8 mouse cellular contexts compared by ENCODE assay signal in genomic region chr11:85833761-85834385, GRCm38 (mm10). TPM values are rescaled to one million over a fixed set of nuclear protein-coding genes. Genes with fewer than 3 reads are reported as not detected.
DNase-seq lines count a peak whose midpoint lies in the region; ATAC-seq and TF ChIP-seq lines count a peak whose summit lies in the region.

No protein-coding gene starts in this region.

- no peak overlapping the region for H3K9ac ChIP-seq in forebrain, embryonic 11.5 days (ENCODE audit: low read length)
- H3K9ac ChIP-seq in forebrain, embryonic 13.5 days: no peak overlapping the region
- H3K9ac ChIP-seq in hindbrain, postnatal 0 days (replicated peaks; ENCODE audit: low read length): no peak overlapping the region
- H3K9ac ChIP-seq in lung, postnatal 0 days (replicated peaks; ENCODE audit: low read depth): peak overlapping the region; percentile 84

- no peak overlapping the region for H3K4me2 ChIP-seq in forebrain, embryonic 11.5 days (ENCODE audit: low read depth, low read length, severe bottlenecking)
- no peak overlapping the region for H3K4me2 ChIP-seq in forebrain, embryonic 13.5 days
- no peak overlapping the region; the same call in 1 of the 2 replicates for H3K4me2 ChIP-seq in hindbrain, postnatal 0 days (ENCODE audit: low read depth, low read length)
- peak overlapping the region; percentile 80 for H3K4me2 ChIP-seq in lung, postnatal 0 days (replicated peaks; ENCODE audit: low read depth, low read length)

- no peak for TF ChIP-seq EP300 in lung, postnatal 0 days (IDR thresholded peaks at IDR 0.05)

- H3K9me3 ChIP-seq in forebrain, embryonic 11.5 days (ENCODE audit: control insufficient read depth, low read length): no peaks in the 10 kb centered on the region
- no peaks in the 10 kb centered on the region for H3K9me3 ChIP-seq in forebrain, embryonic 13.5 days (replicated peaks)
- H3K9me3 ChIP-seq in hindbrain, postnatal 0 days (ENCODE audit: low read length): no peaks in the 10 kb centered on the region
- H3K9me3 ChIP-seq in lung, postnatal 0 days (ENCODE audit: low read length): no peaks in the 10 kb centered on the region

- WGBS in forebrain, embryonic 11.5 days: 2% methylated on average over 11 of the region's 11 CpGs
- 2% methylated on average over 11 of the region's 11 CpGs for WGBS in forebrain, embryonic 13.5 days
- 5% methylated on average over 11 of the region's 11 CpGs for whole genome bisulfite sequencing in hindbrain, postnatal 0 days
- 21% methylated on average over 11 of the region's 11 CpGs for WGBS in lung, postnatal 0 days

- no peak for ATAC-seq in forebrain, embryonic 11.5 days (replicated peaks; ENCODE audit: low FRiP score)
- no peak for ATAC-seq in forebrain, embryonic 13.5 days
- ATAC-seq in hindbrain, postnatal 0 days: no peak
- no peak for ATAC-seq in lung, postnatal 0 days

- no peak overlapping the region for H3K27ac ChIP-seq in forebrain, embryonic 11.5 days (ENCODE audit: low read depth, low read length)
- H3K27ac ChIP-seq in forebrain, embryonic 13.5 days: no peak overlapping the region
- H3K27ac ChIP-seq in brown adipose tissue, adult 24 weeks (replicated peaks; ENCODE audit: low read depth, low read length): peak overlapping the region; percentile 10; the same call in 1 of the 2 replicates
- H3K27ac ChIP-seq in hindbrain, postnatal 0 days: no peak overlapping the region
- peak overlapping the region; percentile 97 for H3K27ac ChIP-seq in lung, postnatal 0 days (ENCODE audit: low read length)

- peak; percentile 60 for DNase-seq in forebrain, embryonic 11.5 days (ENCODE audit: low spot score)
- DNase-seq in hindbrain, postnatal 0 days (ENCODE audit: low spot score): no peak
- DNase-seq in lung, postnatal 0 days (ENCODE audit: low spot score): no peak
- DNase-seq in layer of hippocampus, postnatal 10 days (ENCODE audit: low spot score in 2 of 2): no peak
- DNase-seq in c-Kit-positive CD71-positive TER-119-positive erythroid progenitor cells, embryonic 14.5 days (ENCODE audit: low spot score): no peak
- no peak for DNase-seq in cerebellum, adult 9-11 months

- H3K36me3 ChIP-seq in forebrain, embryonic 11.5 days (ENCODE audit: control insufficient read depth, insufficient read depth, low read length): no peaks in the 10 kb centered on the region
- H3K36me3 ChIP-seq in forebrain, embryonic 13.5 days (ENCODE audit: poor library complexity, severe bottlenecking): no peaks in the 10 kb centered on the region
- no peaks in the 10 kb centered on the region for H3K36me3 ChIP-seq in hindbrain, postnatal 0 days (ENCODE audit: insufficient read depth, low read length)
- H3K36me3 ChIP-seq in lung, postnatal 0 days (ENCODE audit: insufficient read depth, low read length): peaks cover 20% of the 10 kb centered on the region

- H3K27me3 ChIP-seq in forebrain, embryonic 11.5 days (ENCODE audit: control insufficient read depth, insufficient read depth, low read length): peaks cover 98% of the 10 kb centered on the region
- peaks cover 98% of the 10 kb centered on the region for H3K27me3 ChIP-seq in forebrain, embryonic 13.5 days
- peaks cover 75% of the 10 kb centered on the region for H3K27me3 ChIP-seq in hindbrain, postnatal 0 days (ENCODE audit: insufficient read depth, low read length)
- H3K27me3 ChIP-seq in lung, postnatal 0 days (replicated peaks; ENCODE audit: insufficient read depth, low read length): peaks cover 31% of the 10 kb centered on the region

- peak overlapping the region; percentile 42; the same call in 1 of the 2 replicates for H3K4me3 ChIP-seq in forebrain, embryonic 11.5 days (ENCODE audit: low read depth, low read length)
- H3K4me3 ChIP-seq in forebrain, embryonic 13.5 days: no peak overlapping the region
- H3K4me3 ChIP-seq in brown adipose tissue, adult 24 weeks (ENCODE audit: insufficient read depth, low read depth, low read length): peak overlapping the region; percentile 57
- peak overlapping the region; percentile 32; the same call in 1 of the 2 replicates for H3K4me3 ChIP-seq in hindbrain, postnatal 0 days (ENCODE audit: low read length)
- H3K4me3 ChIP-seq in lung, postnatal 0 days (ENCODE audit: low read depth, low read length): peak overlapping the region; percentile 63

- TF ChIP-seq CTCF in hindbrain, postnatal 0 days (IDR thresholded peaks at IDR 0.05; ENCODE audit: low read depth): no peak
- no peak for TF ChIP-seq CTCF in lung, postnatal 0 days (IDR thresholded peaks at IDR 0.05)

- H3K4me1 ChIP-seq in forebrain, embryonic 11.5 days (replicated peaks; ENCODE audit: control insufficient read depth, insufficient read depth, low read length): peaks cover 21% of the 10 kb centered on the region
- H3K4me1 ChIP-seq in forebrain, embryonic 13.5 days: peaks cover 44% of the 10 kb centered on the region
- no peaks in the 10 kb centered on the region for H3K4me1 ChIP-seq in brown adipose tissue, adult 24 weeks (ENCODE audit: control insufficient read depth, insufficient read depth, insufficient read length, low read length)
- H3K4me1 ChIP-seq in hindbrain, postnatal 0 days (ENCODE audit: insufficient read depth, low read length): no peaks in the 10 kb centered on the region
- peaks cover 12% of the 10 kb centered on the region for H3K4me1 ChIP-seq in lung, postnatal 0 days (ENCODE audit: insufficient read depth, low read depth, low read length)

RNA-seq across cellular contexts. Expression of gene Tbx2, which starts 1.5 kb away (rescaled TPM):
- 1.5 and 2.0 TPM in 2 replicates for polyA plus RNA-seq in forebrain, embryonic 11.5 days (2014; fragmentation: Nextera tagmentation; extraction: Ambion mirVana)
- 0.42 and 0.61 TPM in 2 replicates for polyA plus RNA-seq in forebrain, embryonic 13.5 days (2015; fragmentation: Nextera tagmentation; extraction: Ambion mirVana)
- 1.2 and 1.5 TPM in 2 replicates for polyA plus RNA-seq in brown adipose tissue, adult 24 weeks (2012; ENCODE audit: insufficient read depth, insufficient read length, missing spikeins)
- 3.6 and 7.9 TPM in 2 replicates for total RNA-seq in hindbrain, postnatal 0 days (2014; rRNA removed)
- polyA plus RNA-seq in hindbrain, postnatal 0 days (2015; fragmentation: Nextera tagmentation; extraction: Ambion mirVana): 0.70 and 0.86 TPM in 2 replicates
- 43.6 and 49.6 TPM in 2 replicates for polyA plus RNA-seq in lung, postnatal 0 days (2015; fragmentation: Nextera tagmentation; extraction: Ambion mirVana)
- total RNA-seq in layer of hippocampus, postnatal 10 days (2021): 1 to 10 TPM; 3.0 to 3.9 TPM

RNA-seq across cellular contexts. Expression of gene Gm11444, which starts 16.3 kb away (rescaled TPM):
- polyA plus RNA-seq in forebrain, embryonic 11.5 days (2014; fragmentation: Nextera tagmentation; extraction: Ambion mirVana): not detected in 2 replicates
- polyA plus RNA-seq in forebrain, embryonic 13.5 days (2015; fragmentation: Nextera tagmentation; extraction: Ambion mirVana): not detected in 2 replicates
- polyA plus RNA-seq in brown adipose tissue, adult 24 weeks (2012; ENCODE audit: insufficient read depth, insufficient read length, missing spikeins): not detected in 2 replicates
- not detected in 2 replicates for total RNA-seq in hindbrain, postnatal 0 days (2014; rRNA removed)
- not detected in 2 replicates for polyA plus RNA-seq in hindbrain, postnatal 0 days (2015; fragmentation: Nextera tagmentation; extraction: Ambion mirVana)
- polyA plus RNA-seq in lung, postnatal 0 days (2015; fragmentation: Nextera tagmentation; extraction: Ambion mirVana): not detected in 2 replicates
- total RNA-seq in layer of hippocampus, postnatal 10 days (2021): not detected

RNA-seq across cellular contexts. Expression of gene Tbx4, which starts 52.3 kb away (rescaled TPM):
- 0.12 and 0.21 TPM in 2 replicates for polyA plus RNA-seq in forebrain, embryonic 11.5 days (2014; fragmentation: Nextera tagmentation; extraction: Ambion mirVana)
- polyA plus RNA-seq in forebrain, embryonic 13.5 days (2015; fragmentation: Nextera tagmentation; extraction: Ambion mirVana): 0.06 and 0.26 TPM in 2 replicates
- polyA plus RNA-seq in brown adipose tissue, adult 24 weeks (2012; ENCODE audit: insufficient read depth, insufficient read length, missing spikeins): not detected in 2 replicates
- total RNA-seq in hindbrain, postnatal 0 days (2014; rRNA removed): 0.18 and 0.47 TPM in 2 replicates
- 0.20 and 0.23 TPM in 2 replicates for polyA plus RNA-seq in hindbrain, postnatal 0 days (2015; fragmentation: Nextera tagmentation; extraction: Ambion mirVana)
- polyA plus RNA-seq in lung, postnatal 0 days (2015; fragmentation: Nextera tagmentation; extraction: Ambion mirVana): 46.2 and 48.5 TPM in 2 replicates
- under 1 TPM; 0.54 to 0.69 TPM for total RNA-seq in layer of hippocampus, postnatal 10 days (2021)

Comparison
In these comparisons a context has a peak if more than half of its experiments do, and no peak if none do; other contexts are left out.
1. H3K27ac ChIP-seq: peak in brown adipose tissue, adult 24 weeks (single experiment) and lung, postnatal 0 days (single experiment); none in forebrain, embryonic 11.5 days (single experiment), forebrain, embryonic 13.5 days (single experiment) and hindbrain, postnatal 0 days (single experiment).
2. RNA of gene Tbx2, which starts 1.5 kb away (polyA plus RNA-seq): 43.6 to 49.6 TPM in lung, postnatal 0 days; 1.5 to 2.0 TPM in forebrain, embryonic 11.5 days, 1.2 to 1.5 TPM in brown adipose tissue, adult 24 weeks, 0.70 to 0.86 TPM in hindbrain, postnatal 0 days and 0.42 to 0.61 TPM in forebrain, embryonic 13.5 days; every median in the first group is over 10 times any median in the second.
3. RNA of gene Tbx4, which starts 52.3 kb away (polyA plus RNA-seq): 46.2 to 48.5 TPM in lung, postnatal 0 days; 0.12 to 0.21 TPM in forebrain, embryonic 11.5 days, 0.20 to 0.23 TPM in hindbrain, postnatal 0 days, not detected in brown adipose tissue, adult 24 weeks and 0.06 to 0.26 TPM in forebrain, embryonic 13.5 days; every median in the first group is over 10 times any median in the second.